Mouse (Mus musculus): ENCODE results near the gene Aspm. TPM values are rescaled to one million over a fixed set of nuclear protein-coding genes. Genes with fewer than 3 reads are reported as not detected.

The Aspm gene
- 1 to 10 TPM; 1.1 to 2.3 TPM for total RNA-seq (2023)

GRCm38 (mm10) chr1:139454340-139455225, at the start of gene Aspm:
Gene Aspm (plus strand): TSS chr1:139454772.

GRCm38 (mm10) chr1:139421875-139422791, 32.4 kb upstream of the Aspm start, which contains the start of gene Zbtb41:
Gene Zbtb41 (plus strand): TSS chr1:139422288.

DNA sequence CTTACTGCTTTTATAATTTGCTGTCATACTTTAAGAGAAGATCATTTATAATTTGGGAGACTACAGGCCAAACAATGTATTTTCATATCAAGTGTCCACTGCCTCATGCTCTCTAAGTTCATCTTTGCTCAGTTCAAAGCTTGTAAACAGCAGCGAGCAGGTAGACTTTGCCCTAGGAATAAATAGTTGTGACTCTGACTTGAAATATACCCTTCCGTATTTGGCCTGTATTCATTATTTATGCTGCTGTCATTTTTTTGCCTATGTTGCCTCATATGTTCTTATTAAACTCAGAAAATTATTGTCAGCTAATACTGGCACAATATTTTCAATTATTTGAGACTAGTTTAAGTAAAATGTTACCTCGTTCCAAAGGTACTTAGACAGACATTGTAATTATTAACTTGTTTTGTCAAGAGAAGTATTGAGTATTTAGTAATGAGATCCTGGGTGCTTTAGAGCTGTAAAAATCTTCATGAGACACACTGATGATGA, 46.7 kb downstream of the Aspm start, which contains the start of gene F13b:
Gene F13b (plus strand): TSS at position 445 of the 495 bp plus-strand sequence.

Other genes with a start within 250 kb of the Aspm start
- not detected for gene Crb1, start 77.7 kb upstream of the Aspm start, total RNA-seq (2023)
- 10 to 100 TPM; 11.5 to 13.2 TPM for gene Zbtb41, start 32.5 kb upstream of the Aspm start, total RNA-seq (2023)
- gene F13b, start 46.9 kb downstream of the Aspm start, total RNA-seq (2023), result not detected
- not detected for gene Cfhr1, start 105.5 kb downstream of the Aspm start, total RNA-seq (2023)